Mouse (Mus musculus) left cerebral cortex, adult 8-10 months (tissue): ENCODE results near the gene Eya3. TPM values are rescaled to one million over a fixed set of nuclear protein-coding genes. Genes with fewer than 3 reads are reported as not detected.

Source experiments
- total RNA-seq, 4 experiments: library from RNA; stranded (reverse); gene quantifications; 2 replicates each; pipeline ENCODE4 v1.2.4; 2022

Eya3 gene
- total RNA-seq, 4 experiments from 2014 or later, result 29.2 to 36.5 (median 32.4) TPM

Other genes with a start within 250 kb of the Eya3 start
- gene Phactr4, start 216.5 kb upstream of the Eya3 start, total RNA-seq, result 10 to 100 TPM in 2 of 4 experiments, 1 to 10 TPM in 2; 8.9 to 14.6 (median 11.9) TPM
- 10 to 100 TPM in 2 of 4 experiments, 1 to 10 TPM in 2; 9.2 to 12.0 (median 9.8) TPM for gene Med18, start 175.1 kb upstream of the Eya3 start, total RNA-seq
- 10 to 100 TPM in 2 of 4 experiments, 1 to 10 TPM in 2; 9.7 to 12.3 (median 10.1) TPM for gene Sesn2, start 128.5 kb upstream of the Eya3 start, total RNA-seq
- gene Atpif1, start 105.3 kb upstream of the Eya3 start, total RNA-seq, result 100 to 1,000 TPM; 377 to 510 (median 435) TPM
- 100 to 1,000 TPM in 2 of 4 experiments, 10 to 100 TPM in 2; 97.8 to 114 (median 101) TPM for gene Dnajc8, start 103.4 kb upstream of the Eya3 start, total RNA-seq
- gene Ptafr, start 74.9 kb upstream of the Eya3 start, total RNA-seq, result 1 to 10 TPM; 1.1 to 3.0 (median 1.8) TPM
- 1 to 10 TPM; 3.4 to 6.6 (median 4.9) TPM for gene Xkr8, start 93.6 kb downstream of the Eya3 start, total RNA-seq
- gene Smpdl3b, start 118.3 kb downstream of the Eya3 start, total RNA-seq, result 1 to 10 TPM; 4.6 to 6.9 (median 6.2) TPM
- 10 to 100 TPM; 14.5 to 18.1 (median 15.5) TPM for gene Rpa2, start 129.3 kb downstream of the Eya3 start, total RNA-seq
- 1 to 10 TPM in 2 of 4 experiments, under 1 TPM in 2; 0.70 to 2.3 (median 1.5) TPM for gene Themis2, start 157.4 kb downstream of the Eya3 start, total RNA-seq
- 10 to 100 TPM; 37.8 to 43.7 (median 42.0) TPM for gene Ppp1r8, start 204.2 kb downstream of the Eya3 start, total RNA-seq
- gene Stx12, start 245.5 kb downstream of the Eya3 start, total RNA-seq, result 100 to 1,000 TPM in 1 of 4 experiments, 10 to 100 TPM in 3; 97.6 to 103 (median 98.8) TPM